Mouse (Mus musculus) testis, adult 2 months (tissue): ENCODE data around the gene Tfap2b.

Experiments
- CTCF ChIP-seq: fragments of 200-500 bp; IDR thresholded peaks from 2 replicates; pipeline ENCODE4 v1.5.1; 2012; ENCODE audit warnings: low read depth, mild to moderate bottlenecking, inconsistent platforms, low read length, moderate library complexity; ENCODE audit not compliant: control insufficient read depth, insufficient read depth, insufficient replicate concordance
- POLR2A ChIP-seq: fragments of 200-500 bp; IDR thresholded peaks from 2 replicates; pipeline ENCODE4 v1.6.1; 2012; ENCODE audit warnings: low read depth, mild to moderate bottlenecking, inconsistent platforms, low read length, moderate library complexity; ENCODE audit not compliant: control insufficient read depth

GRCm38 (mm10) chr1:19207611-19208010 lies 1.1 kb upstream of the Tfap2b start:
- TF ChIP-seq CTCF (no peak), POLR2A (no peak)
